Mouse (Mus musculus) gastrocnemius, adult 18-20 months (tissue): Measurements from ENCODE around the gene Cep135. TPM values are rescaled to one million over a fixed set of nuclear protein-coding genes. Genes with fewer than 3 reads are reported as not detected.

Experiments
- DNase-seq: peaks from one replicate; pipeline ENCODE4 v3.0.0; 2021; ENCODE audit warnings: low spot score
- long read RNA-seq, 2 experiments: library from polyadenylated mRNA; stranded (forward); transcript quantifications; one replicate each; pipeline ENCODE4 v2.0.0; 2021
- total RNA-seq, 2 experiments: library from RNA; stranded (reverse); gene quantifications; 2 replicates each; pipeline ENCODE4 v1.2.3; 2021

The Cep135 gene
- total RNA-seq, result 1 to 10 TPM in 1 of 2 experiments, under 1 TPM in 1; 0.84 to 1.0 TPM
- long read RNA-seq, experiment 1, result 0 reads
- long read RNA-seq, experiment 2, result 0 reads

GRCm38 (mm10) chr5:76588551-76589283 lies at the start of gene Cep135:
Cep135 (plus strand) TSS chr5:76588698.
- DNase-seq, result peak; percentile 85

GRCm38 (mm10) chr5:76540181-76540580 lies 48.3 kb upstream of the Cep135 start:
- DNase-seq, result peak; percentile 62

GRCm38 (mm10) chr5:76540842-76541241 lies 47.7 kb upstream of the Cep135 start:
- DNase-seq, result no peak

- no peak for DNase-seq
Observed at GRCm38 (mm10) chr5:76543200-76543599, 45.3 kb upstream of the Cep135 start.

- no peak for DNase-seq
Observed at GRCm38 (mm10) chr5:76550426-76550825, 38.1 kb upstream of the Cep135 start.

GRCm38 (mm10) chr5:76565321-76565720 lies 23.2 kb upstream of the Cep135 start:
- peak; percentile 58 for DNase-seq

GRCm38 (mm10) chr5:76574251-76574650 lies 14.2 kb upstream of the Cep135 start:
- no peak for DNase-seq

- no peak for DNase-seq
Observed at GRCm38 (mm10) chr5:76577026-76577425, 11.5 kb upstream of the Cep135 start.

GRCm38 (mm10) chr5:76585378-76585777 lies 3.1 kb upstream of the Cep135 start:
- DNase-seq, result no peak

- no peak for DNase-seq
Observed at GRCm38 (mm10) chr5:76589311-76589710, 813 bp downstream of the Cep135 start.

- DNase-seq, result no peak
Observed at GRCm38 (mm10) chr5:76590009-76590408, 1.5 kb downstream of the Cep135 start.

- no peak for DNase-seq
Observed at GRCm38 (mm10) chr5:76591885-76592284, 3.4 kb downstream of the Cep135 start.

- no peak for DNase-seq
Observed at GRCm38 (mm10) chr5:76609702-76610370, 21.3 kb downstream of the Cep135 start.

GRCm38 (mm10) chr5:76612867-76613499 lies 24.5 kb downstream of the Cep135 start:
- no peak for DNase-seq

- DNase-seq, result no peak
Observed at GRCm38 (mm10) chr5:76615276-76615675, 26.8 kb downstream of the Cep135 start.

- DNase-seq, result no peak
Observed at GRCm38 (mm10) chr5:76616196-76616747, 27.8 kb downstream of the Cep135 start.

GRCm38 (mm10) chr5:76618750-76619149 lies 30.3 kb downstream of the Cep135 start:
- no peak for DNase-seq

GRCm38 (mm10) chr5:76623759-76624158 lies 35.3 kb downstream of the Cep135 start:
- no peak for DNase-seq

GRCm38 (mm10) chr5:76627770-76628169 lies 39.3 kb downstream of the Cep135 start:
- DNase-seq, result no peak

- DNase-seq, result no peak
Observed at GRCm38 (mm10) chr5:76634012-76634411, 45.5 kb downstream of the Cep135 start.

GRCm38 (mm10) chr5:76635592-76635991 lies 47.1 kb downstream of the Cep135 start:
- DNase-seq, result no peak

- no peak for DNase-seq
Observed at GRCm38 (mm10) chr5:76642076-76642475, 53.6 kb downstream of the Cep135 start.
